Mouse (Mus musculus) limb, embryonic 11.5 days (tissue): ENCODE measurements around the gene Sufu. TPM values are rescaled to one million over a fixed set of nuclear protein-coding genes. Genes with fewer than 3 reads are reported as not detected.

Experiments
- ATAC-seq: fragments of 200-750 bp; cut with Nextera tagmentation; 2 replicates; pipeline ENCODE4 v1.8.0; 2017; ENCODE audit warnings: low read depth; ENCODE audit not compliant: insufficient number of reproducible peaks, low FRiP score, low TSS enrichment
- DNase-seq: peaks from one replicate; pipeline ENCODE4 v3.0.0-alpha.2; 2015; ENCODE audit warnings: low spot score
- H3K27ac ChIP-seq: fragments of 300-500 bp; sonication (generic); replicated peaks from 2 replicates; pipeline ENCODE4 v1.5.1; 2014; ENCODE audit warnings: low read depth, mild to moderate bottlenecking, low read length
- H3K27me3 ChIP-seq: fragments of 300-500 bp; sonication (generic); 2 replicates; pipeline ENCODE4 v1.6.1; 2014; ENCODE audit warnings: mild to moderate bottlenecking, low read length, mixed read lengths; ENCODE audit not compliant: control insufficient read depth, insufficient read depth
- H3K36me3 ChIP-seq: fragments of 300-500 bp; sonication (generic); 2 replicates; pipeline ENCODE4 v1.6.1; 2014; ENCODE audit warnings: mild to moderate bottlenecking, low read length, moderate library complexity, mixed read lengths; ENCODE audit not compliant: control insufficient read depth, insufficient read depth
- H3K4me1 ChIP-seq: fragments of 300-500 bp; sonication (generic); 2 replicates; pipeline ENCODE4 v1.6.1; 2014; ENCODE audit warnings: low read length, mixed read lengths; ENCODE audit not compliant: control insufficient read depth, insufficient read depth
- H3K4me2 ChIP-seq: fragments of 300-500 bp; sonication (generic); 2 replicates; pipeline ENCODE4 v1.6.1; 2014; ENCODE audit warnings: low read depth, mild to moderate bottlenecking, moderate library complexity; ENCODE audit not compliant: severe bottlenecking
- H3K4me3 ChIP-seq: fragments of 300-500 bp; sonication (generic); 2 replicates; pipeline ENCODE4 v1.5.1; 2014; ENCODE audit warnings: low read depth, low read length
- H3K9ac ChIP-seq: fragments of 300-500 bp; sonication (generic); 2 replicates; pipeline ENCODE4 v1.6.1; 2014; ENCODE audit warnings: mild to moderate bottlenecking, low read length
- H3K9me3 ChIP-seq: fragments of 300-500 bp; sonication (generic); 2 replicates; pipeline ENCODE4 v1.6.1; 2016; ENCODE audit warnings: low read length; ENCODE audit not compliant: control insufficient read depth
- WGBS: fragments of 180-500 bp; shearing (Covaris S2); extraction: QIAGEN DNeasy Blood & Tissue Kit; methylation state at CpG from one replicate; pipeline ENCODE4 v1.1.7; 2014; 5-methylcytosine and 5-hydroxymethylcytosine counted together
- polyA plus RNA-seq: library from polyadenylated mRNA; unstranded; fragments of >200 nt; fragmentation: Nextera tagmentation; extraction: Ambion mirVana; gene quantifications from 2 replicates; pipeline ENCODE4 v1.2.1, GENCODE M21; 2014

The Sufu gene
- polyA plus RNA-seq, 1 experiment from 2014 or later, result 45.3 TPM

DNA sequence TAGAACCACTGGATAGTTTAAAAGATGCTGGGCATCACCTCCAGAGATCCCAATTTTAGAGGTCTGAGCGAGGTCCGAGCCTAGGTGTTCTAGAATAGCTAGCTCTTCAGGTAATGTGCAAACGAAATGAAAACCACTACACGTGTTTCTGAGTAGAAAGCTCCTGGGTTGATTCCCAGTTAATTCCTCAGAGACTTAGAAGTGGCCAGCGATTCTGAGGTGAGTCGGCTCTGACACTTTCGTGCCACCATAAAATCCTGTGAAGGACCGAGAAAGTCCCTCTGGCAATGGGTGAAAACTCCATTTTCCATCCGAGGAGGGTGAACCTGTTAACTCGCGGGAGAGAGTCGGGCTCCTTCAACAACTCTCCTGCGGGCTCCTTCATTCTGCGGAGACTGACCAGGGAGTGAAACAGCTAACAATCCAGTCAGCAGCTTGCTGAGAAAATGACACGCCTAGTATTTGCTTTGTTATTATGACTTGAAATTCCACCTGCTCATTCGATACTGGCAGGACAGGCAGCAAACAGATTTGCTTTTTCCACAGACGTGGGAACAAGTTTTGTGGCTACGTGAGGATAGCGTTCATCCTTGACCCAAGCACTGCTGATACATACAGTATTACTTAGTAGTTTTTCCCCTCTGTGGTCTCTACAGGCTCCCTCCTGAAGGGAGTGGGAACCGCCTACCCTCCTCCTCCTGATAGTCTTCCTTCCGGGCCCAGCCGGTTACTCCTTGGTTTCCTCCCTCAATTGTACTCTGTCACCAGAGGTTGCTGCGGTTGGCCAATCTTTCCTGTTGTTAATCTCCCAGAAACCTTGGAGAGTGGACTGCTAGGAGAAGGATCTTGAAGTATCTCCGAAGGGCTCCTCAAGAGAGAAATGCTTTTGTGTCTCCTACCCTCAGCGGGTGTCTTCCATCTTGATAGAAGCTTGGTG is 39.1 kb upstream of the Sufu start:
- H3K9ac ChIP-seq, result peak overlapping the region; percentile 58; the same call in 1 of the 2 replicates
- peaks cover 15% of the 10 kb centered on the region for H3K27me3 ChIP-seq
- no peaks in the 10 kb centered on the region for H3K9me3 ChIP-seq
- peak overlapping the region; percentile 68 for H3K4me2 ChIP-seq
- peaks cover 2% of the 10 kb centered on the region; the same call in 1 of the 2 replicates for H3K4me1 ChIP-seq
- H3K4me3 ChIP-seq, result peak overlapping the region; percentile 37; the same call in 1 of the 2 replicates
- H3K36me3 ChIP-seq, result no peaks in the 10 kb centered on the region
- H3K27ac ChIP-seq, result no peak overlapping the region
- WGBS, result 20% methylated on average over 25 of the region's 25 CpGs
- DNase-seq (no peak), ATAC-seq (no peak)

DNA sequence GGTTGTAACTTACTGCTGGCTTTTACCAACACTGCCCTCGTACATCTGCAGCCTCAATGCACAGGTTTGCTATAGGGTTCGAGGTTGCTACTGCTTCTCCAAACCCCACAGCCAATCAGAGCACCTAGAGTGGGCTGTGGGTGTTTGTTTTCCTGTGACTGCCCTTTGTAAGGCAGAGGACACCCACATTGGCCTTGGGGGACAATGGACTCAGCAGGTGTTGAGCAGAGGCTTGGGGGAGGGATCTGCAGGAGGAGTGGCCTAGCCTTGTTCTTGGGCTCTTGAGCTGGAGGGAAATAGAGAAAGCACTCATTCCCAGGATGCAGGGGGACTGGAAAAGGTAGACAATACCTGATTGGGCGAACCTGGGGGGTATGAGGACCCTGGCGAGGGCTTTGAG is 38.3 kb upstream of the Sufu start:
- H3K4me3 ChIP-seq, result no peak overlapping the region
- peaks cover 15% of the 10 kb centered on the region for H3K27me3 ChIP-seq
- no peaks in the 10 kb centered on the region for H3K9me3 ChIP-seq
- no peak overlapping the region for H3K4me2 ChIP-seq
- peaks cover 2% of the 10 kb centered on the region; the same call in 1 of the 2 replicates for H3K4me1 ChIP-seq
- ATAC-seq (no peak), DNase-seq (no peak)
- no peak overlapping the region for H3K9ac ChIP-seq
- no peak overlapping the region for H3K27ac ChIP-seq
- H3K36me3 ChIP-seq, result no peaks in the 10 kb centered on the region
- WGBS, result 62% methylated on average over 4 of the region's 4 CpGs

DNA sequence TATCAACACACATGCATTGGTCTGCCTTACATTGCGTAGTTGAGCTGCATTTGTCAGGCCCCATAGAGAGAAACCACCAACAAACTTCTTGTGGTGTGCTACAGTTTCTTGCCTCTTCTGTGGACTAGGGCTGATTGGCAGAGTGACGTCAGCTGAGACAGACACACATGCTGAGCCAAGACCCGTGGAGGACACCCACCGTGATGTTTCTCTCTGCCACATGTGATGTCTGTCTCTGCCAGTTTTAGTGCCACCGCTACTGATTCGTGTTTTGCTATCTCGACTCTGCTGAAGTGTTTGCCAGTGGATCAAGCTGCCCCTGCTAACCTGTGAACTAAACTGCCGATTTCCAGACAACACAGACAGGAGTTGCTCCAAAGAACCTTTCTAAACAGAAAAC is 34.6 kb upstream of the Sufu start:
- Histone ChIP-seq H3K4me2 (no peak overlapping the region), H3K9ac (no peak overlapping the region), H3K4me1 (peaks cover 2% of the 10 kb centered on the region; the same call in 1 of the 2 replicates), H3K36me3 (no peaks in the 10 kb centered on the region), H3K9me3 (no peaks in the 10 kb centered on the region), H3K27ac (no peak overlapping the region), H3K27me3 (peaks cover 14% of the 10 kb centered on the region), H3K4me3 (no peak overlapping the region)
- ATAC-seq, result no peak
- DNase-seq, result no peak
- 83% methylated on average over 8 of the region's 8 CpGs for WGBS

DNA sequence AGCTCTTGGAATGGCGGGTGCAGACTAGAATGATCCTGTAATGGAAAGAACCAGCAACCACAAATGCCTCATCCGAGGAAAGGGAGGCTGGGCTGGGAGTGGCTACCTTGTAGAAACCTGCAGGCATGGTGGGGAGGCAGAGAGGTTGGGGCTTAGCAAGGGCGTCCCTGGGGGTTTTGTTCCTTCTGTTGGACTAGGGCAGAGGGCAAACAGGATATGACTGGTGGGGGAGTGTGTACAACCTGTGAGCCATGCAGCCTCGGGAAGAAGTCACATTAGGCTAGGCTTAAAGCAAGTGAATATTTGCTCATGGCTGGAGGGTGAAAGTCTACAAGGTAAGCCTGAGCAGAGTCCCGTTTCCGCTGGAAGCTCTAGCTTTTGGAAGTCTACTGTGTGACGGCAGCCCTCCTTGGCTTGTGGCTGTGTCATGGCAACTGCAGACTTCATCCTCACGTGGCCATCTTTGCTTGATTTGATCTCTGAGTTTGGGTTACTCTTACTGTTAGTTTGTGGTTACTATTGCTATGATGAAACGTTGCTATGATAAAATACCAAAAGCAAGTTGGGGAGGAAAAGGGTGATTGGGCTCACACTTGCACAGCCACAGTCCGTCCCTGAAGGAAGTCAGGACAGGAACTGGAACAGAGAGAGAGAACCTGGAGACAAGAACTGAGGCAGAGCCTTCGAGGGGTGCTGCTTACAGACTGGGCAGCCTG is 33.2 kb upstream of the Sufu start:
- H3K4me1 ChIP-seq, result no peaks in the 10 kb centered on the region
- ATAC-seq, result no peak
- H3K4me3 ChIP-seq, result no peak overlapping the region
- H3K36me3 ChIP-seq, result no peaks in the 10 kb centered on the region
- peaks cover under 1% of the 10 kb centered on the region for H3K27me3 ChIP-seq
- H3K4me2 ChIP-seq, result no peak overlapping the region
- no peaks in the 10 kb centered on the region for H3K9me3 ChIP-seq
- no peak overlapping the region for H3K27ac ChIP-seq
- WGBS, result 88% methylated on average over 11 of the region's 11 CpGs
- H3K9ac ChIP-seq, result no peak overlapping the region
- DNase-seq, result no peak

DNA sequence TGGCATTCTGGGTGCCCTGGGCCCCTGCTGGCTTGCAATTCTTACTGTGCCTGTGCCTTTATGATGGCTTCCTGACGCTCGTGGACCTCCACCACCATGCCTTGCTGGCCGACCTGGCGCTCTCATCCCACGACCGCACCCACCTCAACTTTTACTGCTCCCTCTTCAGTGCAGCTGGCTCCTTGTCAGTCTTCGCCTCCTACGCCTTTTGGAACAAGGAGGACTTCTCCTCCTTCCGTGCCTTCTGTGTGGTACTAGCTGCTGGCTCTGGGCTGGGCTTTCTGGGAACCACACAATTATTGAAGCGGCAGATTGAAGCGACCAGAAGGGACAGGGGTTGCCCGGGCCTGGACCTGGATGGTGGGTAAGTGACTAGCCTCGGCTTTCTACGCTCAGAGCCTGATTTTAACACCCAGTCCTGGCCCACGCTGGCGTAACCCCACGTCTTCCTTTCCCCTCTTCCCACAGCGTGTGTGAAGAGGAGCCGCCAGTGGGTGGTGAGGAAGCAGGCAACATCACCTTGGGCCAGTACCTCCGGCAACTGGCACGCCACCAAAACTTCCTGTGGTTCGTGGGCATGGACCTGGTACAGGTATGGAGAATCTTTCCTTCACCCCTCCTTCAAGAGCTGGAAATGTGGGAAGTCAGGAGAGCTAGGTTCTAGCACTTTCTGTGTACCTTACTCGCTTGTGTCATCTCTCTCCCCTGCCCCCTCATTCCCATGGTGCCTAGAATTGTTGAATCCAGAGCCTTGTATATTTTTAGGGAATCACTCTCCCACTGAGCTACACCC is 28.7 kb upstream of the Sufu start:
- H3K4me1 ChIP-seq, result no peaks in the 10 kb centered on the region
- no peak overlapping the region for H3K4me3 ChIP-seq
- no peaks in the 10 kb centered on the region for H3K27me3 ChIP-seq
- no peaks in the 10 kb centered on the region for H3K36me3 ChIP-seq
- no peaks in the 10 kb centered on the region for H3K9me3 ChIP-seq
- 85% methylated on average over 23 of the region's 23 CpGs for WGBS
- H3K27ac ChIP-seq, result no peak overlapping the region
- DNase-seq, result no peak
- no peak overlapping the region for H3K4me2 ChIP-seq
- no peak overlapping the region for H3K9ac ChIP-seq
- no peak for ATAC-seq

DNA sequence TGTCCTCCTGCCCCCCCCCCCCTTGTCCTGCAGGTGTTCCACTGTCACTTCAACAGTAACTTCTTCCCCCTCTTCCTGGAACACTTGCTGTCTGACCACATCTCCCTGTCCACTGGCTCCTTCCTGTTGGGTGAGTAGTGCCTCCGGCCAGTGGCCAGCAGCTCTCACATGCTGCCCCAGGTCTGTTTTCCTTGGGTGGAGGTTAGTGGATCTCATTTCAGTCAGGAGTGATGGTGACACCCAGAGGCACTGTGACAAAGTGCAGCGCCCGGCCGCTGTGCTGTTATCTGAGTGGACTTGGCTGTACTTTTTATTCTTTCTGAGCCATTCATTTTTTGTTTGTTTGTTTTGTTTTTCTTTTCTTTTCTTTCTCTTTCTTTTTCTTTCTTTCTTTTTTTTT is 27.5 kb upstream of the Sufu start:
- no peak for ATAC-seq
- WGBS, result 38% methylated on average over 4 of the region's 4 CpGs

DNA sequence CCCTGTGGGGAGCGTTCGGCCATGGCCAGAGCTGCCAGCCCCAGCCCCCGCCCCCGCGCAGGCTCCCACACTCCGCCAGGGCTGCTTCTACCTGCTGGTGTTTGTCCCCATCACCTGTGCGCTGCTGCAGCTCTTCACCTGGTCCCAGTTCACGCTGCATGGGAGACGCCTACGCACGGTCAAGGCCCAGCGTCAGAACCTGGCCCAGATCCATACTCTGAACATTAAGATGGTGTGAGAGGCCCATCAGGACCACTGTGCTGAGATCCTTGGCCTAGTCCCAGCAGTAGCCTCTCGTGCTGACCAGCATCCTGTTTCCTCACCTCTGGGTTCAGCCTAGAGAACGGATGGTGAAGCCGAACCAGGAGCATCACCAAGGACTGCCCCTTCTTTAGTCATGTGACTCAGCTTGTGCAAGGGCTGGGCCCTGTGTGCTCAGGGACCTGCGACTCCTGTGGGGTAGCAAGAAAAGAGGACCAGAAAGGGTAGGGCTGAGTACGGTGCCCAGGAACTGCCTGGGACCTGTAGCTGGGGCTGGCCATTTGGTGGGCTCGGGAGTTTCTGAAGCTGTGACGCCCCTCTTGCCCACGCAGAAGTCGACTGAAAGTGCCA is 22.1 kb upstream of the Sufu start:
- Histone ChIP-seq H3K4me1 (no peaks in the 10 kb centered on the region), H3K36me3 (peaks cover 16% of the 10 kb centered on the region), H3K9me3 (no peaks in the 10 kb centered on the region), H3K27me3 (no peaks in the 10 kb centered on the region), H3K9ac (no peak overlapping the region; the same call in 1 of the 2 replicates), H3K4me3 (no peak overlapping the region), H3K4me2 (no peak overlapping the region), H3K27ac (no peak overlapping the region)
- no peak for ATAC-seq
- DNase-seq, result no peak
- 58% methylated on average over 21 of the region's 21 CpGs for WGBS

More for the DNA sequence above, 27.5 kb upstream of the Sufu start:
- no peaks in the 10 kb centered on the region for H3K36me3 ChIP-seq
- no peak overlapping the region for H3K4me2 ChIP-seq
- H3K4me1 ChIP-seq, result no peaks in the 10 kb centered on the region
- no peak overlapping the region for H3K4me3 ChIP-seq
- no peak overlapping the region for H3K9ac ChIP-seq
- no peaks in the 10 kb centered on the region for H3K9me3 ChIP-seq
- no peak overlapping the region for H3K27ac ChIP-seq
- DNase-seq, result peak; percentile 62
- H3K27me3 ChIP-seq, result no peaks in the 10 kb centered on the region

DNA sequence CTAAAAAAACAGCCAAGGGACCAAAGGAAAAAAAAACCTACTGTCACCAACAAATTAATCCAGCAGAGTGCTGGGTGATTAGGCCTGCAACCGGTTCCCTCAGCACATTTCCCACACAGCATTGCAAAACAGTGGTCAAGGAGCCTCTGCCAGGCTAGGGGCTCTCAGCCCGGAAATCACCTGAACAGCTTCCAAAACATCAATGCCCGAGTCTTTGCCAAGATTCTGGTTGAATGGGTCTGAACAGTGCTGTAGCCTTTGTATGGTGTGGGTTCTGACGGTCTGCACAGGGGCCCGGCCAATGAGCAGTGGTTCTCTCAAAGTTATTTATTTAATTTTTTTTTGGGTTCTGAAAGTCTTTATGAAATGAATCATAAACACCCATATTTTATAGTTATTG is 21.2 kb upstream of the Sufu start:
- no peak for DNase-seq
- Histone ChIP-seq H3K27ac (no peak overlapping the region), H3K9ac (no peak overlapping the region), H3K4me2 (no peak overlapping the region), H3K27me3 (no peaks in the 10 kb centered on the region), H3K4me3 (no peak overlapping the region), H3K4me1 (no peaks in the 10 kb centered on the region), H3K9me3 (no peaks in the 10 kb centered on the region), H3K36me3 (peaks cover 23% of the 10 kb centered on the region)
- WGBS, result 73% methylated on average over 5 of the region's 5 CpGs
- ATAC-seq, result no peak
